In the genomic region with DNA sequence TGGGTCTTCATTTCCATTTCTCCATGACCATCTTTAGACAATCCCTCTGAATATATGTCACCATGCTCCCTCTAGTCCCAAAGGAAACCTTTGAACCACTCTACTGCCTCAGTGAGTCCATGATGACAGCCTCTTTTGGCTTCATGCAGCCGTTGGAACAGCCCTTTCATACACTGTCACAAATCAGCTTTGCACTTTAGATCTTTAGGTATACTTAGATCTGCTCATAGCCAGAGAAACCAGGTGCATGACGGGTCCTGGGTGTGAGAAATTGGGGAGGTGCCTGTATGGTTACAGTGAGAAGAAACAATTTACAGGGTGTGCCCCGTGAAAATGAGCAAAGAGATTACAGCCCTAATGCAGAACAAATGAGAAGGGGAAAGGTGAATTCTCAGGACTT, we compare ENCODE assay signal across 27 mouse cellular contexts. TPM values are rescaled to one million over a fixed set of nuclear protein-coding genes. Genes with fewer than 3 reads are reported as not detected.
DNase-seq lines count a peak whose midpoint lies in the region; ATAC-seq and TF ChIP-seq lines count a peak whose summit lies in the region.
"Had no signal": no experiment of that assay in that cellular context is flagged by ENCODE, and none has a peak within 500 bp of the region (broad histone marks: within the 10 kb centered on the region; RNA-seq: fewer than 3 reads in every experiment).

No protein-coding gene starts in this region.

- no peaks in the 10 kb centered on the region for H3K27me3 ChIP-seq in heart, postnatal 0 days (ENCODE audit: control insufficient read depth, insufficient read depth, low read length)
- H3K27me3 ChIP-seq: forebrain, embryonic 13.5 days had no signal

- no peak for TF ChIP-seq CTCF in heart, postnatal 0 days (IDR thresholded peaks at IDR 0.05; ENCODE audit: low read depth)

- no peak overlapping the region for H3K9ac ChIP-seq in heart, postnatal 0 days (replicated peaks; ENCODE audit: low read depth, low read length)
- H3K9ac ChIP-seq: forebrain, embryonic 13.5 days; liver, embryonic 12.5 days had no signal

- H3K9me3 ChIP-seq in heart, postnatal 0 days (replicated peaks; ENCODE audit: control insufficient read depth, low read length) = no peaks in the 10 kb centered on the region
- H3K9me3 ChIP-seq: forebrain, embryonic 13.5 days; hindbrain, embryonic 10.5 days; liver, embryonic 12.5 days had no signal

- H3K4me3 ChIP-seq in heart, postnatal 0 days (ENCODE audit: low read depth, low read length) = no peak overlapping the region
- H3K4me3 ChIP-seq: forebrain, embryonic 13.5 days; hindbrain, embryonic 10.5 days; layer of hippocampus, adult 2 months; liver, embryonic 12.5 days had no signal

- H3K27ac ChIP-seq in heart, postnatal 0 days (ENCODE audit: low read depth) = peak overlapping the region; percentile 19; the same call in 1 of the 2 replicates
- H3K27ac ChIP-seq: forebrain, embryonic 13.5 days; hindbrain, embryonic 10.5 days; layer of hippocampus, adult 2 months; liver, embryonic 12.5 days; macrophage had no signal

- DNase-seq in heart, postnatal 0 days (ENCODE audit: low spot score) = no peak
- DNase-seq in heart, adult 11 months = no peak
- peak; percentile 49 for DNase-seq in induced T-regulatory cell, adult 2 months (ENCODE audit: low read depth)
- DNase-seq in thymus, postnatal 0 days (ENCODE audit: low spot score) = peak; percentile 83
- DNase-seq in thymus, postnatal 4 days = peak; percentile 56
- no peak for DNase-seq in left cerebral cortex, adult 11 months (ENCODE audit: low spot score)
- DNase-seq in cerebellum, postnatal 4 days (ENCODE audit: low spot score in 2 of 2) = no peak
- DNase-seq: adrenal gland, adult 8-10 months; cerebellum, adult 2 months; cerebellum, postnatal 14 days; heart, adult 18-20 months; heart, postnatal 10 days; kidney, adult 11 months; kidney, postnatal 25 days; left cerebral cortex, postnatal 4 days; lung, adult 18-20 months; midbrain, embryonic 14.5 days; right cerebral cortex, postnatal 25 days had no signal

- WGBS in heart, postnatal 0 days = 60% methylated on average over 3 of the region's 3 CpGs

- no peak for TF ChIP-seq EP300 in heart, postnatal 0 days (IDR thresholded peaks at IDR 0.05; ENCODE audit: low read depth)

- no peaks in the 10 kb centered on the region for H3K4me1 ChIP-seq in heart, postnatal 0 days (ENCODE audit: control insufficient read depth, insufficient read depth)
- H3K4me1 ChIP-seq: forebrain, embryonic 13.5 days; hindbrain, embryonic 10.5 days; liver, embryonic 12.5 days had no signal

- ATAC-seq in heart, postnatal 0 days (ENCODE audit: insufficient read depth, low read depth) = no peak
- no peak for ATAC-seq in frontal cortex, adult (ENCODE audit: low TSS enrichment)
- ATAC-seq: forebrain, embryonic 13.5 days; hindbrain, embryonic 16.5 days; liver, embryonic 12.5 days; lung, postnatal 0 days had no signal

- no peaks in the 10 kb centered on the region for H3K36me3 ChIP-seq in heart, postnatal 0 days (replicated peaks; ENCODE audit: control insufficient read depth, insufficient read depth, low read length)
- H3K36me3 ChIP-seq: hindbrain, embryonic 10.5 days; liver, embryonic 12.5 days had no signal

- H3K4me2 ChIP-seq in heart, postnatal 0 days (ENCODE audit: low read depth, low read length) = no peak overlapping the region
- H3K4me2 ChIP-seq: forebrain, embryonic 13.5 days; heart, embryonic 11.5 days; liver, embryonic 12.5 days had no signal

RNA-seq across cellular contexts. Expression of gene Bicdl1, which starts 14.3 kb away (rescaled TPM):
- 6.9 and 10.7 TPM in 2 replicates for total RNA-seq in heart, postnatal 0 days (2014; rRNA removed; ENCODE audit: low replicate concordance)
- polyA plus RNA-seq in heart, postnatal 0 days (2015; fragmentation: Nextera tagmentation; extraction: Ambion mirVana) = 9.0 and 9.6 TPM in 2 replicates
- 16.9 and 19.4 TPM in 2 replicates for polyA plus RNA-seq in thymus, postnatal 0 days (2015; fragmentation: Nextera tagmentation; extraction: Ambion mirVana)

Comparison
In these comparisons a context has a peak if more than half of its experiments do, and no peak if none do; other contexts are left out.
1. DNase-seq: peak in induced T-regulatory cell, adult 2 months (single experiment), thymus, postnatal 0 days (single experiment) and thymus, postnatal 4 days (single experiment); none in heart, postnatal 0 days (single experiment), heart, adult 11 months (single experiment), left cerebral cortex, adult 11 months (single experiment) and cerebellum, postnatal 4 days (0 of 2).